Mouse (Mus musculus): ENCODE measurements at regions not wholly inside any gene's neighbourhood (a gene's known extent, or its start where the extent isn't known, plus 50 kb on each side); places are given as distances from the start of the nearest gene placed in this dataset.

GRCm38 (mm10) chr2:114828192-114828591 lies 173.4 kb upstream of the Dph6 start:
- DNase-seq (ENCODE audit: low read depth, low spot score), result no peak

GRCm38 (mm10) chr2:114835694-114836093 lies 180.9 kb upstream of the Dph6 start:
- no peak for DNase-seq (ENCODE audit: low read depth, low spot score)

GRCm38 (mm10) chr2:114843696-114844388 lies 189.1 kb upstream of the Dph6 start:
- DNase-seq (ENCODE audit: low read depth, low spot score), result no peak

- DNase-seq (ENCODE audit: low read depth, low spot score), result no peak
These were observed 189.6 kb upstream of the Dph6 start for GRCm38 (mm10) chr2:114844389-114844771.

- DNase-seq (ENCODE audit: low read depth, low spot score), result no peak
These were observed 193.7 kb upstream of the Dph6 start for GRCm38 (mm10) chr2:114848439-114848838.

GRCm38 (mm10) chr2:114848914-114849313 lies 194.2 kb upstream of the Dph6 start:
- DNase-seq (ENCODE audit: low read depth, low spot score), result peak; percentile 6

- peak; percentile 83 for DNase-seq (ENCODE audit: low read depth, low spot score)
These were observed 199.2 kb upstream of the Dph6 start for GRCm38 (mm10) chr2:114853715-114854530.

- DNase-seq (ENCODE audit: low read depth, low spot score), result peak; percentile 62
These were observed 217.5 kb upstream of the Dph6 start for GRCm38 (mm10) chr2:114872272-114872671.

- DNase-seq (ENCODE audit: low read depth, low spot score), result no peak
These were observed 218.3 kb upstream of the Dph6 start for GRCm38 (mm10) chr2:114873090-114873489.

GRCm38 (mm10) chr2:114879084-114879483 lies 224.3 kb upstream of the Dph6 start:
- no peak for DNase-seq (ENCODE audit: low read depth, low spot score)

GRCm38 (mm10) chr2:114879784-114880183 lies 225.0 kb upstream of the Dph6 start:
- no peak for DNase-seq (ENCODE audit: low read depth, low spot score)

- no peak for DNase-seq (ENCODE audit: low read depth, low spot score)
These were observed 231.0 kb upstream of the Dph6 start for GRCm38 (mm10) chr2:114885734-114886260.

- DNase-seq (ENCODE audit: low read depth, low spot score), result no peak
These were observed 244.0 kb upstream of the Dph6 start for GRCm38 (mm10) chr2:114898812-114899211.

- DNase-seq (ENCODE audit: low read depth, low spot score), result no peak
These were observed 257.2 kb upstream of the Dph6 start for GRCm38 (mm10) chr2:114911845-114912500.

- no peak for DNase-seq (ENCODE audit: low read depth, low spot score)
These were observed 260.4 kb upstream of the Dph6 start for GRCm38 (mm10) chr2:114915025-114915690.

GRCm38 (mm10) chr2:114918420-114919332 lies 263.9 kb upstream of the Dph6 start:
- peak; percentile 24 for DNase-seq (ENCODE audit: low read depth, low spot score)

GRCm38 (mm10) chr2:114923911-114924310 lies 269.1 kb upstream of the Dph6 start:
- DNase-seq (ENCODE audit: low read depth, low spot score), result no peak

GRCm38 (mm10) chr2:114935436-114935835 lies 280.7 kb upstream of the Dph6 start:
- no peak for DNase-seq (ENCODE audit: low read depth, low spot score)

- DNase-seq (ENCODE audit: low read depth, low spot score), result no peak
These were observed 283.8 kb upstream of the Dph6 start for GRCm38 (mm10) chr2:114938416-114939147.

- no peak for DNase-seq (ENCODE audit: low read depth, low spot score)
These were observed 311.3 kb upstream of the Dph6 start for GRCm38 (mm10) chr2:114966111-114966510.
